Mouse (Mus musculus) MEL (cell line): ENCODE data around the gene Tmem109. TPM values are rescaled to one million over a fixed set of nuclear protein-coding genes. Genes with fewer than 3 reads are reported as not detected.

Source experiments
- DNase-seq: peaks from one replicate; pipeline ENCODE4 v3.0.0; 2011; ENCODE audit warnings: low read depth, low spot score
- H3K27ac ChIP-seq: 2 replicates; pipeline ENCODE4 v1.5.1; 2012; ENCODE audit warnings: low read depth, mild to moderate bottlenecking, control low read depth, low read length, moderate library complexity; ENCODE audit not compliant: control insufficient read depth
- H3K27me3 ChIP-seq, 2 experiments: fragments of 150-350 bp in 1 of 2; sonication (generic) in 1 of 2; 2 replicates each; pipeline ENCODE4 v1.6.1; 2012; ENCODE audit warnings: low read length in 2 of 2, mild to moderate bottlenecking in 2 of 2, improper control_type of control experiment in 1 of 2, moderate library complexity in 1 of 2; ENCODE audit not compliant: insufficient read depth in 2 of 2, control insufficient read depth in 1 of 2
- H3K36me3 ChIP-seq, 2 experiments: 2 replicates each; pipeline ENCODE4 v1.6.1; 2012 to 2014; ENCODE audit warnings: low read length in 2 of 2, improper control_type of control experiment in 1 of 2, inconsistent platforms in 1 of 2, mild to moderate bottlenecking in 1 of 2; ENCODE audit not compliant: insufficient read depth in 2 of 2, control insufficient read depth in 1 of 2
- H3K4me1 ChIP-seq, 2 experiments: fragments of 150-350 bp in 1 of 2; sonication (generic) in 1 of 2; 2 replicates each; pipeline ENCODE4 v1.6.1; 2012; ENCODE audit warnings: low read length in 2 of 2, improper control_type of control experiment in 1 of 2, mild to moderate bottlenecking in 1 of 2; ENCODE audit not compliant: insufficient read depth in 2 of 2, control insufficient read depth in 1 of 2
- H3K4me3 ChIP-seq, 2 experiments: fragments of 150-350 bp in 1 of 2; sonication (generic) in 1 of 2; 2 replicates each; pipeline ENCODE4 v1.5.1; 2012; ENCODE audit warnings: low read depth in 2 of 2, low read length in 2 of 2, mild to moderate bottlenecking in 2 of 2, moderate library complexity in 2 of 2, control low read depth in 1 of 2, improper control_type of control experiment in 1 of 2; ENCODE audit not compliant: control insufficient read depth in 1 of 2, insufficient read depth in 1 of 2
- H3K79me2 ChIP-seq: 2 replicates; pipeline ENCODE4 v1.6.1; 2012; ENCODE audit warnings: mild to moderate bottlenecking, low read length, moderate library complexity; ENCODE audit not compliant: control insufficient read depth, poor library complexity, insufficient read depth
- H3K9ac ChIP-seq: 2 replicates; pipeline ENCODE4 v1.6.1; 2012; ENCODE audit warnings: low read depth, mild to moderate bottlenecking, control low read depth, low read length, moderate library complexity; ENCODE audit not compliant: control insufficient read depth, poor library complexity, severe bottlenecking
- H3K9me3 ChIP-seq: fragments of 150-350 bp; sonication (generic); replicated peaks from 2 replicates; pipeline ENCODE4 v1.6.1; 2012; ENCODE audit warnings: mild to moderate bottlenecking, low read length, improper control_type of control experiment, moderate library complexity; ENCODE audit not compliant: insufficient read depth
- CTCF ChIP-seq, 3 experiments: IDR thresholded peaks in 2 of 3; conservative IDR thresholded peaks in 1 of 3; 2 replicates each; pipeline ENCODE4 v1.5.1; 2011 to 2012; ENCODE audit warnings: low read length in 3 of 3, low read depth in 2 of 3, mild to moderate bottlenecking in 2 of 3, improper control_type of control experiment in 1 of 3, inconsistent platforms in 1 of 3, mixed read lengths in 1 of 3, moderate library complexity in 1 of 3; ENCODE audit not compliant: control insufficient read depth in 1 of 3, insufficient read depth in 1 of 3, poor library complexity in 1 of 3, severe bottlenecking in 1 of 3
- ELF1 ChIP-seq: IDR thresholded peaks from 2 replicates; pipeline ENCODE4 v1.6.1; 2014; ENCODE audit warnings: low read depth, mild to moderate bottlenecking, inconsistent platforms, low read length, improper control_type of control experiment, moderate library complexity
- ETS1 ChIP-seq: IDR thresholded peaks from 2 replicates; pipeline ENCODE4 v1.6.1; 2012; ENCODE audit warnings: low read depth, mild to moderate bottlenecking, inconsistent platforms, low read length, improper control_type of control experiment, moderate library complexity
- GABPA ChIP-seq: IDR thresholded peaks from 2 replicates; pipeline ENCODE4 v1.6.1; 2012; ENCODE audit warnings: low read depth, mild to moderate bottlenecking, inconsistent platforms, low read length, improper control_type of control experiment, moderate library complexity
- MAFK ChIP-seq: IDR thresholded peaks from 2 replicates; pipeline ENCODE4 v1.6.1; 2011; ENCODE audit warnings: low read depth, mild to moderate bottlenecking, low read length, improper control_type of control experiment, borderline replicate concordance
- MYC ChIP-seq: IDR thresholded peaks from 2 replicates; pipeline ENCODE4 v1.6.1; 2011; ENCODE audit warnings: low read depth, mild to moderate bottlenecking, low read length, improper control_type of control experiment, moderate library complexity
- POLR2A ChIP-seq, 2 experiments: IDR thresholded peaks; 2 replicates each; pipeline ENCODE4 v1.6.1; 2011 to 2012; ENCODE audit warnings: low read length in 2 of 2, mild to moderate bottlenecking in 2 of 2, control low read depth in 1 of 2, improper control_type of control experiment in 1 of 2, low read depth in 1 of 2, moderate library complexity in 1 of 2; ENCODE audit not compliant: control insufficient read depth in 1 of 2, insufficient read depth in 1 of 2, poor library complexity in 1 of 2
- POLR2AphosphoS5 ChIP-seq: IDR thresholded peaks from 2 replicates; pipeline ENCODE4 v1.6.1; 2012; ENCODE audit warnings: low read depth, borderline replicate concordance, mild to moderate bottlenecking, inconsistent platforms, low read length, moderate library complexity, mixed read lengths
- RAD21 ChIP-seq: IDR thresholded peaks from 2 replicates; pipeline ENCODE4 v1.6.1; 2011; ENCODE audit warnings: mild to moderate bottlenecking, low read depth, low read length, improper control_type of control experiment
- SIN3A ChIP-seq: IDR thresholded peaks from 2 replicates; pipeline ENCODE4 v1.6.1; 2012; ENCODE audit warnings: low read length, improper control_type of control experiment, inconsistent platforms
- SMC3 ChIP-seq: IDR thresholded peaks from 2 replicates; pipeline ENCODE4 v1.6.1; 2011; ENCODE audit warnings: low read depth, low read length, improper control_type of control experiment
- TBP ChIP-seq: IDR thresholded peaks from 2 replicates; pipeline ENCODE4 v1.8.0; 2011; ENCODE audit warnings: low read depth, low read length, improper control_type of control experiment
- TCF12 ChIP-seq: IDR thresholded peaks from 2 replicates; pipeline ENCODE4 v1.6.1; 2014; ENCODE audit warnings: low read depth, mild to moderate bottlenecking, inconsistent platforms, low read length, improper control_type of control experiment, moderate library complexity
- ZC3H11A ChIP-seq: IDR thresholded peaks from 2 replicates; pipeline ENCODE4 v1.6.1; 2012; ENCODE audit warnings: low read depth, mild to moderate bottlenecking, inconsistent platforms, low read length, improper control_type of control experiment
- ZMIZ1 ChIP-seq: IDR thresholded peaks from 2 replicates; pipeline ENCODE4 v1.6.1; 2012; ENCODE audit warnings: low read depth, mild to moderate bottlenecking, inconsistent platforms, low read length, improper control_type of control experiment, moderate library complexity
- polyA plus RNA-seq, 2 experiments: library from polyadenylated mRNA; stranded (reverse) in 1 of 2; unstranded in 1 of 2; fragments of >175 nt in 1 of 2; fragments of >200 nt in 1 of 2; gene quantifications; 2 replicates each; pipeline versions ENCODE4 v1.2.1 to v1.2.4; 2012; ENCODE audit warnings: low replicate concordance in 2 of 2, low read depth in 1 of 2; ENCODE audit not compliant: insufficient read length in 2 of 2, insufficient read depth in 1 of 2, missing spikeins in 1 of 2
- total RNA-seq: library from RNA; depleted of rRNA; stranded (reverse); fragments of 300-350 nt; gene quantifications from 2 replicates; pipeline ENCODE4 v1.2.3, GENCODE M21; 2012

The Tmem109 gene
- total and polyA plus RNA-seq, 3 experiments: 30.4 to 42.4 TPM; not detected in 1

- no peak for DNase-seq
- peak overlapping the region; percentile 58 to 64 for H3K4me3 ChIP-seq
- peak overlapping the region; percentile 72 for H3K9ac ChIP-seq
- no peak overlapping the region for H3K27ac ChIP-seq
- H3K4me1 ChIP-seq: peaks cover 0 to 13% of the 10 kb centered on the region in 2 experiments; a peak in 2 of 4 replicates
- no peaks in the 10 kb centered on the region for H3K9me3 ChIP-seq
- peaks cover 5% of the 10 kb centered on the region for H3K79me2 ChIP-seq
- H3K36me3 ChIP-seq: peaks cover 0 to 9% of the 10 kb centered on the region in 2 experiments; a peak in 2 of 4 replicates
- no peaks in the 10 kb centered on the region for H3K27me3 ChIP-seq
- 0 out of 2 replicates have a peak, but pooled peaks have one; percentile 2 for TF ChIP-seq ZMIZ1
- no peak for TF ChIP-seq SIN3A
- no peak for TF ChIP-seq TBP
- TF ChIP-seq, all 39 proteins: peak for 1
These were observed 801 bp downstream of the Tmem109 start for GRCm38 (mm10) chr19:10880975-10881425.

- Histone ChIP-seq H3K9ac (no peak overlapping the region), H3K36me3 (peaks cover 0 to 9% of the 10 kb centered on the region in 2 experiments; a peak in 2 of 4 replicates), H3K9me3 (no peaks in the 10 kb centered on the region), H3K27ac (no peak overlapping the region), H3K4me3 (no peak overlapping the region), H3K27me3 (no peaks in the 10 kb centered on the region), H3K4me1 (peaks cover 0 to 13% of the 10 kb centered on the region in 2 experiments; a peak in 2 of 4 replicates), H3K79me2 (peaks cover 5% of the 10 kb centered on the region)
- DNase-seq: peak; percentile 35
- peak in 2 of 3 experiments; percentile 14 to 30; a peak in 2 of 6 replicates for TF ChIP-seq CTCF (IDR thresholded peaks at IDR 0.05 in 2 of 3, conservative IDR thresholded peaks at IDR 0.05 in 1 of 3; ENCODE audit: control insufficient read depth in 1 of 3, insufficient read depth in 1 of 3, low read depth in 2 of 3, low read length in 3 of 3, poor library complexity in 1 of 3, severe bottlenecking in 1 of 3)
- TF ChIP-seq MYC: no peak
These were observed 1.5 kb downstream of the Tmem109 start for GRCm38 (mm10) chr19:10880085-10880974.

GRCm38 (mm10) chr19:10878201-10878837 is 3.5 kb downstream of the Tmem109 start:
- no peaks in the 10 kb centered on the region for H3K27me3 ChIP-seq
- H3K36me3 ChIP-seq: peaks cover 0 to 9% of the 10 kb centered on the region in 2 experiments; a peak in 3 of 4 replicates
- H3K27ac ChIP-seq: no peak overlapping the region
- no peak overlapping the region for H3K4me3 ChIP-seq
- H3K79me2 ChIP-seq: peaks cover 5% of the 10 kb centered on the region
- no peak for DNase-seq
- H3K9ac ChIP-seq: no peak overlapping the region
- H3K9me3 ChIP-seq: no peaks in the 10 kb centered on the region
- H3K4me1 ChIP-seq: peaks cover 0 to 13% of the 10 kb centered on the region in 2 experiments; a peak in 2 of 4 replicates
- TF ChIP-seq ETS1: no peak
- no peak for TF ChIP-seq ELF1
- TF ChIP-seq SIN3A: no peak
- TF ChIP-seq SMC3: no peak
- TF ChIP-seq RAD21: no peak
- TF ChIP-seq TCF12: no peak
- no peak for TF ChIP-seq ZC3H11A
- TF ChIP-seq POLR2A (IDR thresholded peaks at IDR 0.05; ENCODE audit: control insufficient read depth in 1 of 2, insufficient read depth in 1 of 2, low read depth in 1 of 2, low read length in 2 of 2, poor library complexity in 1 of 2): no peak
- no peak for TF ChIP-seq GABPA
- no peak for TF ChIP-seq MAFK
- TF ChIP-seq POLR2AphosphoS5: no peak
